Mouse (Mus musculus): ENCODE results near the gene Flvcr2. TPM values are rescaled to one million over a fixed set of nuclear protein-coding genes. Genes with fewer than 3 reads are reported as not detected.

The Flvcr2 gene
- polyA plus RNA-seq, 1 experiment from 2014 or later, result 12.2 TPM

- TF ChIP-seq CTCF (IDR thresholded peaks at IDR 0.05; ENCODE audit: low read depth), result no peak
- 74% methylated on average over 7 of the region's 7 CpGs for WGBS
- ATAC-seq, result no peak
- Histone ChIP-seq H3K27me3 (replicated peaks; ENCODE audit: control insufficient read depth, insufficient read depth, low read length) (no peaks in the 10 kb centered on the region), H3K9me3 (ENCODE audit: control insufficient read depth) (no peaks in the 10 kb centered on the region), H3K4me3 (ENCODE audit: low read depth, low read length) (no peak overlapping the region), H3K4me1 (replicated peaks; ENCODE audit: control insufficient read depth, insufficient read depth, low read length) (no peaks in the 10 kb centered on the region), H3K4me2 (replicated peaks; ENCODE audit: low read depth) (no peak overlapping the region), H3K36me3 (ENCODE audit: control insufficient read depth, insufficient read depth) (no peaks in the 10 kb centered on the region), H3K9ac (ENCODE audit: low read depth, low read length) (no peak overlapping the region), H3K27ac (ENCODE audit: low read depth, low read length) (no peak overlapping the region)
Measured at GRCm38 (mm10) chr12:85710695-85711094, 35.6 kb upstream of the Flvcr2 start.

GRCm38 (mm10) chr12:85712587-85712986, 33.8 kb upstream of the Flvcr2 start:
- H3K4me3 ChIP-seq (ENCODE audit: low read depth, low read length), result no peak overlapping the region
- no peak for TF ChIP-seq CTCF (IDR thresholded peaks at IDR 0.05; ENCODE audit: low read depth)
- no peaks in the 10 kb centered on the region for H3K27me3 ChIP-seq (replicated peaks; ENCODE audit: control insufficient read depth, insufficient read depth, low read length)
- no peak for ATAC-seq
- H3K27ac ChIP-seq (ENCODE audit: low read depth, low read length), result no peak overlapping the region
- 81% methylated on average over 2 of the region's 2 CpGs for WGBS
- no peaks in the 10 kb centered on the region for H3K36me3 ChIP-seq (ENCODE audit: control insufficient read depth, insufficient read depth)
- H3K9ac ChIP-seq (ENCODE audit: low read depth, low read length), result no peak overlapping the region
- no peaks in the 10 kb centered on the region for H3K4me1 ChIP-seq (replicated peaks; ENCODE audit: control insufficient read depth, insufficient read depth, low read length)
- H3K9me3 ChIP-seq (ENCODE audit: control insufficient read depth), result no peaks in the 10 kb centered on the region
- no peak overlapping the region for H3K4me2 ChIP-seq (replicated peaks; ENCODE audit: low read depth)

- Histone ChIP-seq H3K4me2 (replicated peaks; ENCODE audit: low read depth) (no peak overlapping the region), H3K4me1 (replicated peaks; ENCODE audit: control insufficient read depth, insufficient read depth, low read length) (no peaks in the 10 kb centered on the region), H3K9me3 (ENCODE audit: control insufficient read depth) (no peaks in the 10 kb centered on the region), H3K27me3 (replicated peaks; ENCODE audit: control insufficient read depth, insufficient read depth, low read length) (no peaks in the 10 kb centered on the region), H3K4me3 (ENCODE audit: low read depth, low read length) (no peak overlapping the region), H3K27ac (ENCODE audit: low read depth, low read length) (no peak overlapping the region), H3K9ac (ENCODE audit: low read depth, low read length) (no peak overlapping the region), H3K36me3 (ENCODE audit: control insufficient read depth, insufficient read depth) (no peaks in the 10 kb centered on the region)
- WGBS, result 95% methylated on average over 5 of the region's 5 CpGs
- no peak for ATAC-seq
- no peak for TF ChIP-seq CTCF (IDR thresholded peaks at IDR 0.05; ENCODE audit: low read depth)
Measured at GRCm38 (mm10) chr12:85714126-85714525, 32.2 kb upstream of the Flvcr2 start.

- WGBS, result 49% methylated on average over 4 of the region's 4 CpGs
- H3K36me3 ChIP-seq (ENCODE audit: control insufficient read depth, insufficient read depth), result no peaks in the 10 kb centered on the region
- H3K9ac ChIP-seq (ENCODE audit: low read depth, low read length), result no peak overlapping the region
- H3K4me1 ChIP-seq (replicated peaks; ENCODE audit: control insufficient read depth, insufficient read depth, low read length), result no peaks in the 10 kb centered on the region
- H3K27ac ChIP-seq (ENCODE audit: low read depth, low read length), result no peak overlapping the region
- H3K27me3 ChIP-seq (replicated peaks; ENCODE audit: control insufficient read depth, insufficient read depth, low read length), result no peaks in the 10 kb centered on the region
- H3K4me3 ChIP-seq (ENCODE audit: low read depth, low read length), result no peak overlapping the region
- no peak for ATAC-seq
- H3K9me3 ChIP-seq (ENCODE audit: control insufficient read depth), result no peaks in the 10 kb centered on the region
- H3K4me2 ChIP-seq (replicated peaks; ENCODE audit: low read depth), result no peak overlapping the region
- no peak for TF ChIP-seq CTCF (IDR thresholded peaks at IDR 0.05; ENCODE audit: low read depth)
Measured at GRCm38 (mm10) chr12:85725306-85725705, 21.0 kb upstream of the Flvcr2 start.

GRCm38 (mm10) chr12:85726729-85727397, 19.5 kb upstream of the Flvcr2 start:
- Histone ChIP-seq H3K36me3 (ENCODE audit: control insufficient read depth, insufficient read depth) (no peaks in the 10 kb centered on the region), H3K27me3 (replicated peaks; ENCODE audit: control insufficient read depth, insufficient read depth, low read length) (no peaks in the 10 kb centered on the region), H3K4me3 (ENCODE audit: low read depth, low read length) (no peak overlapping the region), H3K4me1 (replicated peaks; ENCODE audit: control insufficient read depth, insufficient read depth, low read length) (no peaks in the 10 kb centered on the region), H3K9me3 (ENCODE audit: control insufficient read depth) (no peaks in the 10 kb centered on the region), H3K9ac (ENCODE audit: low read depth, low read length) (no peak overlapping the region), H3K27ac (ENCODE audit: low read depth, low read length) (no peak overlapping the region), H3K4me2 (replicated peaks; ENCODE audit: low read depth) (no peak overlapping the region)
- 39% methylated on average over 6 of the region's 6 CpGs for WGBS
- TF ChIP-seq CTCF (IDR thresholded peaks at IDR 0.05; ENCODE audit: low read depth), result no peak
- no peak for ATAC-seq

- Histone ChIP-seq H3K4me1 (replicated peaks; ENCODE audit: control insufficient read depth, insufficient read depth, low read length) (no peaks in the 10 kb centered on the region), H3K36me3 (ENCODE audit: control insufficient read depth, insufficient read depth) (no peaks in the 10 kb centered on the region), H3K4me3 (ENCODE audit: low read depth, low read length) (no peak overlapping the region), H3K9ac (ENCODE audit: low read depth, low read length) (no peak overlapping the region), H3K27ac (ENCODE audit: low read depth, low read length) (no peak overlapping the region), H3K27me3 (replicated peaks; ENCODE audit: control insufficient read depth, insufficient read depth, low read length) (no peaks in the 10 kb centered on the region), H3K9me3 (ENCODE audit: control insufficient read depth) (no peaks in the 10 kb centered on the region), H3K4me2 (replicated peaks; ENCODE audit: low read depth) (no peak overlapping the region)
- no peak for ATAC-seq
- WGBS, result 66% methylated on average over 7 of the region's 7 CpGs
- no peak for TF ChIP-seq CTCF (IDR thresholded peaks at IDR 0.05; ENCODE audit: low read depth)
Measured at GRCm38 (mm10) chr12:85728181-85728580, 18.2 kb upstream of the Flvcr2 start.

Data from intestine, postnatal 0 days (tissue).